Mouse (Mus musculus): ENCODE data around the gene Olfr332. TPM values are rescaled to one million over a fixed set of nuclear protein-coding genes. Genes with fewer than 3 reads are reported as not detected.
"Not testable (repeated sequence)": the region's sequence is repeated elsewhere in the genome, so short reads cannot be mapped to it uniquely, and the experiment has no call there.

Olfr332 gene
- polyA plus RNA-seq (2015; fragmentation: Nextera tagmentation; extraction: Ambion mirVana) = not detected in 2 replicates

- Histone ChIP-seq H3K36me3 (no peaks in the 10 kb centered on the region), H3K4me1 (replicated peaks) (no peaks in the 10 kb centered on the region), H3K27ac (no peak within 1 kb of the TSS), H3K4me2 (no peak within 1 kb of the TSS), H3K9me3 (no peaks in the 10 kb centered on the region), H3K9ac (no peak within 1 kb of the TSS), H3K27me3 (no peaks in the 10 kb centered on the region), H3K4me3 (no peak within 1 kb of the TSS)
- WGBS = 79% methylated on average over 2 of the region's 2 CpGs
- ATAC-seq (ENCODE audit: low FRiP score) = no peak
Measured at GRCm38 (mm10) chr11:58492455-58492854, at the start of gene Olfr332. Olfr332 (minus strand) TSS chr11:58492555.

DNA sequence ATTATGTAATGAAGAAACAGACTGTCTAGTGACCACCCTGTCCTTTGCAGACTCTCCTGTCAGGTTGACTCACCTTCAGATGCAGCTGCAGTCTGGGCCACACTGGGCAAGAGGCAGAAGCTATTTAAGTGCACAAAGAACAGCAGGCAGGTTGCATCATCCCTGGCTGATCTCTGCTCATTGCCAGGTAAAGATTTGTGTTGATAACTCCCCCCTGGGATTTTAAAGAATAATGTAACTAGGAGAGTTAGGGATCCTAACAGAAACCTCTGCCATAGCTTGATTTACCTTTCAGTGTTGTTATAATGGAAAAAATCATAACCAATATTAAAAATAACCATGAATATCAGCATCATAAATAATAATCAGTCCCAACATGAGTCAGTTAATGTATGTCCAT, 42.4 kb upstream of the Olfr332 start, which contains the start of gene Olfr330:
Olfr330 (minus strand) TSS at position 101 of the 400 bp plus-strand sequence.
- not testable (repeated sequence) for ATAC-seq (ENCODE audit: low FRiP score); H3K27me3 ChIP-seq; H3K9me3 ChIP-seq; H3K4me3 ChIP-seq; H3K27ac ChIP-seq; H3K4me1 ChIP-seq (replicated peaks); H3K9ac ChIP-seq; H3K36me3 ChIP-seq; H3K4me2 ChIP-seq

DNA sequence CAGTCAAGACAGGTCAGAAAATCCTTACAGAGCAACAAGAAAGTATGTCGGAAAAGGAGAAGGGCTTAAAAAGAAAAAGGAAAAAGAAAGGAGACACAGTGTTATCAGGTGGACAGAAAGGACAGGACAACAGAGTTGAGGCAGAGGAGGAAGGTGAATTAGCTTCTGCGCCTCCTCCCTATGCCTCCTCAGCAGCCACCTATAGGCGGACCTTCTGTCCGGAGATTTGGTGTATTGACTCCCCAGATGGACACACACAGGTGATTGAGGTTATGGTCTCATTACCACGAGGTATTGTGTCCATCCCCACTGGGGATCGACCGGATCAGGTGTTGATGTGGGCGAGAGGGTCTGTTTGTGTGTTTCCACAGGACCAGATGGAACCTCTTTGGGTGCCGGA, 27.4 kb upstream of the Olfr332 start:
- not testable (repeated sequence) for H3K4me2 ChIP-seq; H3K4me3 ChIP-seq; H3K9me3 ChIP-seq; H3K4me1 ChIP-seq (replicated peaks); H3K9ac ChIP-seq; H3K27ac ChIP-seq; H3K27me3 ChIP-seq; H3K36me3 ChIP-seq; ATAC-seq (ENCODE audit: low FRiP score)
- 94% methylated on average over 7 of the region's 9 CpGs for WGBS

DNA sequence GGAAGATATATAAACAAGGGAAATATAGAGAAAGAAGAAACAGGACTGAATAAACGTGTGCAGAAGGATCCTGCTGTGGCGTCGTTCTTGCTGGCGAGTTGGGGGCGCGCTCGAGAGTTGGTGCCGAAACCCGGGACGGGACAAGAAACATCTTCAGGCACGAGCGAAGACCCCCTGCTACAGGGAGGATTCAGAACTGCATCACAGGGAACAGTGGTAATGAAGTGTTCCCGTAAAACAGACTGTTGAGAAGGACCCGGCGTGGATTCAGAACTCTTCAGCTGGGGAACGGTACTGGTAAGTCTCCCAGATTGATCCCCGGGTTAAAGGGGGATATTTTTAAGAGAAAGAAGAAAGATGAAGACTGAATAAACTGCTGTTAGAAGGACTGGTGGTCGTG, 26.6 kb upstream of the Olfr332 start:
- 91% methylated on average over 18 of the region's 18 CpGs for WGBS
- H3K4me3 ChIP-seq; H3K27ac ChIP-seq; H3K9me3 ChIP-seq; H3K36me3 ChIP-seq; H3K27me3 ChIP-seq; ATAC-seq (ENCODE audit: low FRiP score); H3K4me2 ChIP-seq; H3K4me1 ChIP-seq (replicated peaks); H3K9ac ChIP-seq: not testable (repeated sequence)

DNA sequence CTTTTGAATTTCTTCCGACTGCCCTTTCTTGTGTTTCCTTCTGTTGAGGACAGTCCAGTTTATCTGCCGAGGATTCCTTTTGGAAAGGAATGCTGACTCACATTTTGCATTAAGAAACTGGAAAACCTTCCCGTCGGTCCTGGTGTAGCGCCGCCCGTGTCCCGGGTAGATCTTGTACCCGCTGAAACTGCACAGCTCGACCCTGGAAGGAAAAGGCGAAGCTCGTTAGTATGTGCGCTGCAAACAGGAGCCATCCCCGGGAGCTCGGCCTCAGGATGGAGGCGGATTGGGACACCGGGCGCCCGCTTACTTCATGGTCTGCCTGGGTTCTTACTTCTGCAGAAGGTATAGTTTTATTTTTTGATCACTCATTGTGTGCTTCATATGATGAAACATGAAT, 16.7 kb upstream of the Olfr332 start:
- H3K9ac ChIP-seq; H3K27me3 ChIP-seq; H3K36me3 ChIP-seq; H3K9me3 ChIP-seq; H3K27ac ChIP-seq; H3K4me1 ChIP-seq (replicated peaks); ATAC-seq (ENCODE audit: low FRiP score); H3K4me2 ChIP-seq; H3K4me3 ChIP-seq: not testable (repeated sequence)
- 88% methylated on average over 19 of the region's 19 CpGs for WGBS

DNA sequence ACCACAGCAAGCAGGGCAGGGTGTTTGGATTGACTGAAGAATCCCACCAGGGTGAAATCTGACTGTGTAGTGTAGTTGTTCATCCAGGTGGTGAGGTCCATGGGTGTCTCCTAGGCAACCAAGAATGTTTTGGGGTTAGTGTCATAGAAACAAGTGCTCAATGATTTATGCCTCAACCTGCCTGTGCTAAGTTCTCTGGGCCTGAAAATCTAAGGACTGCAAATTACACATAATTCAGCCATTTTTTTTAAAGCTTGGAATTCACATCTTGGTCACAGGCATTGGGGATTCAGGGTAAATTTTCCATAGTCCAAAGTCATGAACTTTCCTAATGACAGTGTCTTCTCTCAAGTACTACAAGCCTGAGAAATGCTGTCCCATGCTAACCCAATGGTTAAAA, 10.1 kb upstream of the Olfr332 start, which contains the start of gene Olfr331:
Olfr331 (minus strand) TSS at position 101 of the 400 bp plus-strand sequence.
- H3K27me3 ChIP-seq; H3K4me2 ChIP-seq; ATAC-seq (ENCODE audit: low FRiP score); H3K4me3 ChIP-seq; H3K36me3 ChIP-seq; H3K9ac ChIP-seq; H3K9me3 ChIP-seq; H3K4me1 ChIP-seq (replicated peaks); H3K27ac ChIP-seq: not testable (repeated sequence)

DNA sequence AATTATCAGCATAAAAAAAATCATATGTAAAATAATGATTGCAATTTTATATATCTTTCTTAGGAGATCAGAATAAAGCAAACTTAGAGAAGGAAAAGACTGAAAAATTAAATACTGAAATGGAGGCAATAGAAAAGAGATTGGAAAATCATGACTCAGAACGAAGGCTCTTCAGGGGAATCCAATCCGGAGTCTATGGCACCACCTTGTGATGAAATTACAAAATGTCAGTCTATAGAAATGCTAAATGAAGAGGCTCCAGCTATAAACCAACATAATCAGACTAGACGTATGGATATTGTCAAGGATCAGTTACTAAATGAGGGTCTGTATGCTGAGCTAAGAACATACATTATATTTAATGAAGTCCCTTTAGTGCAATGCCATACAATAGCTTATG, 6.9 kb upstream of the Olfr332 start:
- Histone ChIP-seq H3K4me1 (replicated peaks) (no peaks in the 10 kb centered on the region), H3K4me2 (no peak overlapping the region), H3K27me3 (no peaks in the 10 kb centered on the region), H3K27ac (no peak overlapping the region), H3K36me3 (no peaks in the 10 kb centered on the region), H3K4me3 (no peak overlapping the region), H3K9me3 (no peaks in the 10 kb centered on the region), H3K9ac (no peak overlapping the region)
- WGBS = 60% methylated on average over 3 of the region's 3 CpGs
- no peak for ATAC-seq (ENCODE audit: low FRiP score)

DNA sequence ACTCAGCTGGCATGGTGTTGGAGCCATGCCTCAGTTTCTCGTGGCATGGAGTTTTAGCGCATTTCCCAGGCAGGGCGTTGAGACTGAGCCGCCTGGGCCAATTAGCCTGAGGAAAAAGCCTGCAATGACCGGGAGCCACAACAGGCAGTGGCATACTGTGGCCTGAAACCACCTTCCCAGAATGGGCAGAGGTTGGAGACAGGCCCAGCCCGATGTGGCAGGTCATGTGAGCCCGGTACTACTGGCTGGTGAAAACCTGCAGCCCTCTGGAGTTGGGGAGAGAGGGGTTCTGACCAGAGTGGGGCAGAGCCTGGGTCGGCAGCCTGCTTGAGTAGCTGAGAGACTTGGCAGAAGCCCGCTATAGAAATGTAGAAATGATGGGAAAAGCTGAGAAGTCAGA, 6.4 kb upstream of the Olfr332 start:
- ATAC-seq (ENCODE audit: low FRiP score) = no peak
- H3K27me3 ChIP-seq = no peaks in the 10 kb centered on the region
- H3K4me3 ChIP-seq = no peak overlapping the region
- H3K27ac ChIP-seq = no peak overlapping the region
- H3K4me2 ChIP-seq = no peak overlapping the region
- no peaks in the 10 kb centered on the region for H3K4me1 ChIP-seq (replicated peaks)
- WGBS = 87% methylated on average over 9 of the region's 9 CpGs
- no peaks in the 10 kb centered on the region for H3K36me3 ChIP-seq
- H3K9me3 ChIP-seq = no peaks in the 10 kb centered on the region
- no peak overlapping the region for H3K9ac ChIP-seq

DNA sequence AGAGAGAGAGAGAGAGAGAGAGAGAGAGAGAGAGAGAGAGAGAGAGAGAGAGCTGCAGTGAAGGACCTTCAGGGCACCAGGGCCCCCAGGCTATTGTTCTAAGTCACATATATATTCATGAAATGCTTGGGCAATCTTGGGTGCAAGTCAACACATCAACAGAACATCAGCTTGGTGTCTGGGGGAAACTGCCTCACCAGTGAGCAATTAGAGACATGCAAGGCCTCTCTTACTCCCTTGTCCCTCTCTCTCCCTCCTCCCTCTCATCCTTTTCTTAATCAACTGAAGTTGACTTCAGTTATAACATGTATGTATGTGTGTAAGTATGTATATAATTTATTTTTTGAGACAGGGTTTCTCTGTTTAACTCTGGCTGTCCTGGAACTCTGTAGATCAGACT, 30.2 kb downstream of the Olfr332 start, which contains the start of gene Olfr30:
Olfr30 (minus strand) TSS at position 101 of the 400 bp plus-strand sequence.
- Histone ChIP-seq H3K27ac (no peak within 1 kb of the TSS), H3K4me1 (replicated peaks) (no peaks in the 10 kb centered on the region), H3K27me3 (no peaks in the 10 kb centered on the region), H3K9ac (no peak within 1 kb of the TSS), H3K36me3 (no peaks in the 10 kb centered on the region), H3K9me3 (no peaks in the 10 kb centered on the region), H3K4me3 (no peak within 1 kb of the TSS), H3K4me2 (no peak within 1 kb of the TSS)
- no peak for ATAC-seq (ENCODE audit: low FRiP score)

DNA sequence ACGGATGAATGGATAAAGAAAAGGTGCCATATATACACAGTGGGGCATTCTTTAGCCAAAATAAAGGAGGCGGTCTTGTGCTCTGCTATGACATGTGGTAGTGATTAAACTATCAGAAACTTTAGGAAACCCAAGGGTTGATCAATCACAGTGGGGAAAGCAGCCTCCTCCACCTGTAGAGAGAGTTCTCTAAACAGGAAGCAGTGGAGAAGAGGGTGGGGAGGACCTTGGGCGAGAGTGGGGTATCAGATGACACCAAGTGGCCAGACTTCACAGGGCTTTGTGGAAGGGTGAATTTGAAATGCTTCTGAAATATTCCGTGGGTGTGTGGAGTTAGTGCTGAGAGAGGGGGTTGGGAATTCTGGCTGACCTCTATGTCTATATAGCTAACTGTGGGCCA, 38.8 kb downstream of the Olfr332 start:
- Histone ChIP-seq H3K36me3 (no peaks in the 10 kb centered on the region), H3K9ac (no peak overlapping the region), H3K4me3 (no peak overlapping the region), H3K4me1 (replicated peaks) (no peaks in the 10 kb centered on the region), H3K4me2 (no peak overlapping the region), H3K9me3 (peaks cover 8% of the 10 kb centered on the region; the same call in 1 of the 2 replicates), H3K27me3 (no peaks in the 10 kb centered on the region), H3K27ac (no peak overlapping the region)
- WGBS = 66% methylated on average over 4 of the region's 4 CpGs
- no peak for ATAC-seq (ENCODE audit: low FRiP score)

- Histone ChIP-seq H3K9me3 (peaks cover 16% of the 10 kb centered on the region; the same call in 1 of the 2 replicates), H3K9ac (no peak within 1 kb of the TSS), H3K4me3 (no peak within 1 kb of the TSS), H3K4me2 (no peak within 1 kb of the TSS), H3K36me3 (no peaks in the 10 kb centered on the region), H3K27ac (no peak within 1 kb of the TSS), H3K4me1 (replicated peaks) (no peaks in the 10 kb centered on the region), H3K27me3 (no peaks in the 10 kb centered on the region)
- 97% methylated on average over 9 of the region's 9 CpGs for WGBS
- no peak for ATAC-seq (ENCODE audit: low FRiP score)
Measured at GRCm38 (mm10) chr11:58452759-58453158, 39.6 kb downstream of the Olfr332 start, which contains the start of gene Lypd9. Lypd9 (minus strand) TSS chr11:58452923.

Measured in hindbrain, embryonic 13.5 days (tissue).